Mouse (Mus musculus) myocyte (in vitro differentiated cells): ENCODE data around the gene Slc24a4. TPM values are rescaled to one million over a fixed set of nuclear protein-coding genes. Genes with fewer than 3 reads are reported as not detected.
A peak's percentile ranks its signal among the peaks of the same experiment; 100 is the strongest.

Source experiments
- H3K27me3 ChIP-seq: one replicate; pipeline ENCODE4 v1.6.1; 2011; ENCODE audit not compliant: control insufficient read depth, insufficient read depth, insufficient read length
- H3K36me3 ChIP-seq: one replicate; pipeline ENCODE4 v1.6.1; 2011; ENCODE audit not compliant: control insufficient read depth, insufficient read depth
- H3K4me2 ChIP-seq: one replicate; pipeline ENCODE4 v1.6.1; 2011; ENCODE audit warnings: low read depth, control low read depth
- H3K4me3 ChIP-seq: one replicate; pipeline ENCODE4 v1.5.1; 2011; ENCODE audit warnings: mild to moderate bottlenecking, control low read depth, moderate library complexity
- H3K79me2 ChIP-seq: one replicate; pipeline ENCODE4 v1.6.1; 2011; ENCODE audit not compliant: control insufficient read depth, insufficient read depth
- H3ac ChIP-seq: one replicate; pipeline ENCODE4 v1.6.1; 2011; ENCODE audit not compliant: control insufficient read depth, insufficient read length
- CEBPB ChIP-seq: IDR thresholded peaks from 2 replicates; pipeline ENCODE4 v1.6.1; 2011; ENCODE audit warnings: mild to moderate bottlenecking, moderate library complexity; ENCODE audit not compliant: poor library complexity, insufficient read depth, severe bottlenecking
- MAX ChIP-seq: IDR thresholded peaks from one replicate; pipeline ENCODE4 v1.6.1; 2011; ENCODE audit warnings: low read depth, mild to moderate bottlenecking, control low read depth
- MYOD1 ChIP-seq, 3 experiments: IDR thresholded peaks; one replicate each; pipeline ENCODE4 v1.6.1; 2011; ENCODE audit warnings: control low read depth in 2 of 3, low read depth in 2 of 3, mild to moderate bottlenecking in 2 of 3, moderate library complexity in 1 of 3; ENCODE audit not compliant: insufficient read length in 2 of 3, control insufficient read depth in 1 of 3
- MYOG ChIP-seq, 3 experiments: IDR thresholded peaks; one replicate each; pipeline ENCODE4 v1.6.1; 2011; ENCODE audit warnings: control low read depth in 2 of 3, low read depth in 2 of 3, mild to moderate bottlenecking in 2 of 3; ENCODE audit not compliant: insufficient read length in 2 of 3, control insufficient read depth in 1 of 3, insufficient read depth in 1 of 3
- POLR2AphosphoS2 ChIP-seq: IDR thresholded peaks from one replicate; pipeline ENCODE4 v1.6.1; 2011; ENCODE audit warnings: low read depth, control low read depth; ENCODE audit not compliant: insufficient read length
- SRF ChIP-seq: IDR thresholded peaks from one replicate; pipeline ENCODE4 v1.6.1; 2011; ENCODE audit warnings: low read depth; ENCODE audit not compliant: control insufficient read depth, insufficient read length
- TCF3 ChIP-seq: IDR thresholded peaks from one replicate; pipeline ENCODE4 v1.6.1; 2011; ENCODE audit warnings: low read depth, control low read depth; ENCODE audit not compliant: insufficient read length
- polyA plus RNA-seq: library from polyadenylated mRNA; unstranded; fragments of >200 nt; fragmentation: generic; extraction: Trizol; gene quantifications from one replicate; pipeline ENCODE4 v1.2.1, GENCODE M21; 2012; ENCODE audit warnings: missing spikeins

Gene Slc24a4
- polyA plus RNA-seq, 1 experiment: 0.01 TPM

DNA sequence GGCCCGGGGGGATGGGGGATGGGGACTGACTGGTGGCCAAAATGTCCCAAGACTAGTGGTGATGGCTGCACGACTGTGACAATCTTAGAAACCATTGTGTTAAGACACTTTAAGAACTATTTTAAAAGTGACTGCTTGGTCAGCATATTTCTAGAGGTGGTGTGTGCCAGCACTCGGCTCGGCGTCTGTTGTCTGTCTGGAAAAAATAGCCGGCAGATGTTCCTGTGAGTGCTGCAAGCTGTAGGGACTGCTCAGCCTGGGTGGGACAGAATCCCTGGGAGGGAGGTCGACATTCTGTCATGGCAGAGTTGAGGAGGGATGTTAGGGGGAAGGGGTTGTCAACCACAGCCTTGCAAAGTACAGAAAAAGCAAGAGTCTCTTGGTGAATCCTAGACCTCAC, 175.3 kb downstream of the Slc24a4 start:
- TF ChIP-seq TCF3 (no peak), MYOG (IDR thresholded peaks at IDR 0.05; ENCODE audit: control insufficient read depth in 1 of 3, insufficient read depth in 1 of 3, insufficient read length in 2 of 3, low read depth in 2 of 3) (peak in 1 of 3 experiments; percentile 15)
- Histone ChIP-seq H3K27me3 (no peaks in the 10 kb centered on the region), H3K36me3 (no peaks in the 10 kb centered on the region), H3K4me3 (no peak overlapping the region), H3K4me2 (no peak overlapping the region), H3K79me2 (peaks cover 26% of the 10 kb centered on the region), H3ac (no peak overlapping the region)

- Histone ChIP-seq H3K27me3 (no peaks in the 10 kb centered on the region), H3K36me3 (no peaks in the 10 kb centered on the region), H3K4me2 (peak overlapping the region; percentile 10), H3ac (no peak overlapping the region), H3K4me3 (no peak overlapping the region), H3K79me2 (peaks cover 25% of the 10 kb centered on the region)
- TF ChIP-seq CEBPB (no peak), MYOD1 (IDR thresholded peaks at IDR 0.05; ENCODE audit: control insufficient read depth in 1 of 3, insufficient read length in 2 of 3, low read depth in 2 of 3) (peak in 2 of 3 experiments; percentile 62 to 67), MAX (no peak), MYOG (IDR thresholded peaks at IDR 0.05; ENCODE audit: control insufficient read depth in 1 of 3, insufficient read depth in 1 of 3, insufficient read length in 2 of 3, low read depth in 2 of 3) (peak in 1 of 3 experiments; percentile 36)
Observed at GRCm38 (mm10) chr12:102305069-102305836, 176.7 kb downstream of the Slc24a4 start.

GRCm38 (mm10) chr12:102308001-102308456, 179.5 kb downstream of the Slc24a4 start:
- no peaks in the 10 kb centered on the region for H3K27me3 ChIP-seq
- no peaks in the 10 kb centered on the region for H3K36me3 ChIP-seq
- H3K4me3 ChIP-seq: no peak overlapping the region
- no peak overlapping the region for H3ac ChIP-seq
- H3K79me2 ChIP-seq: peaks cover 44% of the 10 kb centered on the region
- H3K4me2 ChIP-seq: peak overlapping the region; percentile 47
- TF ChIP-seq POLR2AphosphoS2 (no peak), MYOG (IDR thresholded peaks at IDR 0.05; ENCODE audit: control insufficient read depth in 1 of 3, insufficient read depth in 1 of 3, insufficient read length in 2 of 3, low read depth in 2 of 3) (peak in 1 of 3 experiments; percentile 69), MYOD1 (IDR thresholded peaks at IDR 0.05; ENCODE audit: control insufficient read depth in 1 of 3, insufficient read length in 2 of 3, low read depth in 2 of 3) (peak in 2 of 3 experiments; percentile 48 to 60)

- Histone ChIP-seq H3K27me3 (no peaks in the 10 kb centered on the region), H3ac (no peak overlapping the region), H3K4me2 (peak overlapping the region; percentile 47), H3K79me2 (peaks cover 44% of the 10 kb centered on the region), H3K36me3 (peaks cover 4% of the 10 kb centered on the region), H3K4me3 (no peak overlapping the region)
- TF ChIP-seq MYOD1 (IDR thresholded peaks at IDR 0.05; ENCODE audit: control insufficient read depth in 1 of 3, insufficient read length in 2 of 3, low read depth in 2 of 3): peak in 2 of 3 experiments; percentile 34 to 72
- TF ChIP-seq MYOG (IDR thresholded peaks at IDR 0.05; ENCODE audit: control insufficient read depth in 1 of 3, insufficient read depth in 1 of 3, insufficient read length in 2 of 3, low read depth in 2 of 3): peak in 1 of 3 experiments; percentile 65
- TF ChIP-seq POLR2AphosphoS2: no peak
Observed at GRCm38 (mm10) chr12:102308457-102309011, 180.0 kb downstream of the Slc24a4 start.

DNA sequence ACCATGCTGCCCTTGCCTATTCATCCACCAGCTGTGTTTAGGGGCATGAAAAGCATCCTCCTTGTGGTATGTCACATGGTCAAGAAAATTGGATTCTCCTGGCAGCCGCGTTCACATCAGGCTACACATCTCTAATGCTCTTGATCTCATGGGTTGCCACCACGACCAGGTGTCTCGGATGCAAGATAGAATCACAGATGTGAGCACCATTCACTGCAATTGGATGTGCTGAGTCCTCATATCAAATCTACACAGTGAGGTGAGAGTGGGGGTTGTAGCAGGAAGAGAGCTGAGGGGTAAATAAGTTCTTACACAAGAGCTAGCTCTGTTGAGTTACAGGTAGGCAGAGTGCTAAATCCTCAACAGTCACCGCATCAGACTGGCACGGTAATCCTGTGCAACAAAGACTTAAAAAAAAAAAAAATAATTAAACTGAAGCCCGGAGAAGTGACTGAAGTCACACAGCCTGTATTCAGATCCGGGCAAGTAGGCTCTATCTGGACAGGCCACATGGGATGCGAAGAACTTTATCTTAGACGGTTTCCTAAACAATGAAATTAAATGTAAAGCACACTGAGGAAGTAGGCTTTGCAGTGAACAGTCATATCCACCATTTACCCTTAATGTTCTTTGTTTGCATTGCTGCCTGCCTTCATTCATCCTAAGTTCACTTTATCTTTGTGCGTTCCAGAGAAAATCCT, 180.7 kb downstream of the Slc24a4 start:
- no peak overlapping the region for H3K4me2 ChIP-seq
- peaks cover 9% of the 10 kb centered on the region for H3K36me3 ChIP-seq
- H3ac ChIP-seq: no peak overlapping the region
- no peaks in the 10 kb centered on the region for H3K27me3 ChIP-seq
- no peak overlapping the region for H3K4me3 ChIP-seq
- peak in 1 of 3 experiments; percentile 20 for TF ChIP-seq MYOG (IDR thresholded peaks at IDR 0.05; ENCODE audit: control insufficient read depth in 1 of 3, insufficient read depth in 1 of 3, insufficient read length in 2 of 3, low read depth in 2 of 3)
- TF ChIP-seq MYOD1 (IDR thresholded peaks at IDR 0.05; ENCODE audit: control insufficient read depth in 1 of 3, insufficient read length in 2 of 3, low read depth in 2 of 3): no peak
- peaks cover 44% of the 10 kb centered on the region for H3K79me2 ChIP-seq

DNA sequence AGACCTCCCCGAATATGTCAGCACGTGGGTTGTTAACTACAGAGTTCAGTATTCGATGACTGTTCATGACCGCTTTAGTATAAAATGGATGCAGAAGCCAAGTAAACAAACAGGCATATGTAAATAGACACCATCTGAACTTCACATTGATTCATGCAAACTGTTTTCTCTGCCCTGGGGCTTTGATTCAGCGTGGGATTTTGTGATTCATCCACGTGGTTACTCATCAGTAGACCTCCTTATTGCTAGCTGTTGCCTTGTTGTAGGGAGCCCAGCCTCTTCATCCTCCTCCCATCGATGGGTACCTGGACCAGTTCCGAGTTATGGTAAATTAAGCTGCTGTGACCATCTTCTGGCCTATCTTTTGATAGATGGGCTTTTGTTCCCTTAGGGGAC, 181.3 kb downstream of the Slc24a4 start:
- Histone ChIP-seq H3K27me3 (no peaks in the 10 kb centered on the region), H3K79me2 (peaks cover 44% of the 10 kb centered on the region), H3K4me3 (no peak overlapping the region), H3K36me3 (peaks cover 12% of the 10 kb centered on the region), H3K4me2 (no peak overlapping the region), H3ac (no peak overlapping the region)
- TF ChIP-seq SRF: no peak
